Mouse (Mus musculus): Measurements from ENCODE around the gene Itga2. TPM values are rescaled to one million over a fixed set of nuclear protein-coding genes. Genes with fewer than 3 reads are reported as not detected.

Itga2 gene
- polyA plus RNA-seq, 1 experiment: 3.2 TPM

DNA sequence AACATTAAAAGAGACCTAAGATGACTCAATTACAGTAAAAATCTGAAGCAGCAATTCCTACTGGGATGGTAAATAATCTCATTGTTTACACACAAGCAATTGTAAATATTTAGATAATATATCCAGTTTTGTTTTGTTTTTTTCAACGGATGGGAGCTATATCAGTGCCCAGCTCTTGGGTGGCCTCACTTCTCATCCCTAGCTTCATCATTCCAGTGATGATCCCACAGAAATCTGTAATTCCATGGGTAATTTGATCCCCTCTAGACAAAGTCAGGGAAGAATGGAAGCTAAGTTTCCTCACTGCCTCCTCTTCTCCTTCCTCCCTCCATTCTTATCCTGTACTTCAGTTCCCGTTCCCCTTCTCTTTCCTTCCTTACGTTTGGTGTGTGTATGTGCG lies 74.4 kb downstream of the Itga2 start:
- TF ChIP-seq POLR2A (IDR thresholded peaks at IDR 0.05; ENCODE audit: borderline replicate concordance, control insufficient read depth, low read depth, low read length) (no peak), CTCF (IDR thresholded peaks at IDR 0.05; ENCODE audit: control insufficient read depth, insufficient read depth, low read length) (no peak)

DNA sequence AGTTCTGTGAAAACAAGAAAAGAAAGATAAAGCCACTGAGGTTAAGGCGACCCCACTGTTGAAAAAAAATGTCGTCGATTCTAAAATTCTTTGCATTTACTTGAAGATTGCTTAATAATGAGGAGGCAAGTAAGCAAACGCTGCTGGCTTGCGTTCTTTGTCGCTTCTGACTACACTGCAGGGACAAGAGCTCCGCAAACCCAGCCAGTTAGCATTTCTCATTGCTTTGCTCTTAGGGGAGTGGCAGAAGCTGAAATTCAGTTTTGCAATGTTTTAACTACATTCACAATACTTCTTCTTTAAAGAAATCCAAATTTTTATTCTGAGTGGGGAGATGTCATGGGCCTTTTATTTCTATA lies 75.7 kb downstream of the Itga2 start:
- H3K4me3 ChIP-seq (replicated peaks; ENCODE audit: control insufficient read depth, low read depth, low read length): no peak overlapping the region
- H3K4me1 ChIP-seq (ENCODE audit: control insufficient read depth, insufficient read depth, low read length): no peaks in the 10 kb centered on the region
- TF ChIP-seq CTCF (IDR thresholded peaks at IDR 0.05; ENCODE audit: control insufficient read depth, insufficient read depth, low read length) (no peak), POLR2A (IDR thresholded peaks at IDR 0.05; ENCODE audit: borderline replicate concordance, control insufficient read depth, low read depth, low read length) (no peak)
- H3K27ac ChIP-seq (ENCODE audit: control insufficient read depth, insufficient read depth, low read depth, low read length, poor library complexity): no peak overlapping the region
- 75% methylated on average over 7 of the region's 7 CpGs for WGBS

More for the DNA sequence above, 74.4 kb downstream of the Itga2 start:
- Histone ChIP-seq H3K4me3 (replicated peaks; ENCODE audit: control insufficient read depth, low read depth, low read length) (no peak overlapping the region), H3K27ac (ENCODE audit: control insufficient read depth, insufficient read depth, low read depth, low read length, poor library complexity) (no peak overlapping the region), H3K4me1 (ENCODE audit: control insufficient read depth, insufficient read depth, low read length) (no peaks in the 10 kb centered on the region)
- WGBS: 79% methylated on average over 4 of the region's 4 CpGs

GRCm38 (mm10) chr13:114855573-114856268 lies 76.2 kb downstream of the Itga2 start:
- Histone ChIP-seq H3K4me1 (ENCODE audit: control insufficient read depth, insufficient read depth, low read length) (no peaks in the 10 kb centered on the region), H3K4me3 (replicated peaks; ENCODE audit: control insufficient read depth, low read depth, low read length) (no peak overlapping the region), H3K27ac (ENCODE audit: control insufficient read depth, insufficient read depth, low read depth, low read length, poor library complexity) (no peak overlapping the region)
- TF ChIP-seq CTCF (IDR thresholded peaks at IDR 0.05; ENCODE audit: control insufficient read depth, insufficient read depth, low read length) (no peak), POLR2A (IDR thresholded peaks at IDR 0.05; ENCODE audit: borderline replicate concordance, control insufficient read depth, low read depth, low read length) (no peak)
- 84% methylated on average over 15 of the region's 15 CpGs for WGBS

DNA sequence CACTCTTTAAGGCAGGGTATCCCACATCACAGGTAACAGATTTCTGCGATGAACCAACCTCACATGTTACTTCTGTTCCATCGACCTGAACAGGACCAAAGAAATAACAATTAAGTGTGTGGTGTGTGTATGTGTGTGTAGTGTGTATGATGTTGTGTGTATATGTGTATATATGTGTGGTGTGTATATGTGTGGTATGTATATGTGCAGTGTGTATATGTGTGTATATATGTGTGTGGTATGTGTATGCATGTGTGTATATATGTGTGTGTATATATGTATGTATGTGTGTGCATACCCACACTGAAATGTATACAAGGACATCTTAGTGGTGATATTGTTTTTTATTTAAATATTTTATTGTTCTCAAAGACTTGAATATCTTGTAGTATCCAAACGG lies 77.5 kb downstream of the Itga2 start:
- WGBS: 85% methylated on average over 3 of the region's 3 CpGs
- no peak overlapping the region for H3K27ac ChIP-seq (ENCODE audit: control insufficient read depth, insufficient read depth, low read depth, low read length, poor library complexity)
- no peak overlapping the region for H3K4me3 ChIP-seq (replicated peaks; ENCODE audit: control insufficient read depth, low read depth, low read length)
- no peak for TF ChIP-seq CTCF (IDR thresholded peaks at IDR 0.05; ENCODE audit: control insufficient read depth, insufficient read depth, low read length)
- no peaks in the 10 kb centered on the region for H3K4me1 ChIP-seq (ENCODE audit: control insufficient read depth, insufficient read depth, low read length)

DNA sequence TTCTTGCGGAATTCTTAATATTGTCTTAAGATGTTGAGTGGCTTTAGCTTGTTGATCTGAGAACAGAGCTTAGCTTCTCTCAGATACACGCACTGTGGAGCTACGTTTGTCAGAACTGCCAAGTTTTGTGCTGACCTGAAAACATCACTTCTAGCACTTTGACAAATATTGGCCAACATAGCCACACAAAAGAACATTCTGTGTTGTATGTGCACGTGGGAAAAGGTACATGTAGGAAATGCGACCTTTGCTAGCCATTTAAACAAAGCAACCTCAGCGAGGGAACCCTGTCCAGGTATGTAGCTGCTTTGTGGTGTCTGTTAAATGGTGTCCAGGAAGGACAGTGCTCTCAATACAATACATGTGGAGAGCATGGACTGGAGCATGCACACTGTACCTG lies 77.9 kb downstream of the Itga2 start:
- Histone ChIP-seq H3K27ac (ENCODE audit: control insufficient read depth, insufficient read depth, low read depth, low read length, poor library complexity) (no peak overlapping the region), H3K4me1 (ENCODE audit: control insufficient read depth, insufficient read depth, low read length) (no peaks in the 10 kb centered on the region), H3K4me3 (replicated peaks; ENCODE audit: control insufficient read depth, low read depth, low read length) (no peak overlapping the region)
- TF ChIP-seq CTCF (IDR thresholded peaks at IDR 0.05; ENCODE audit: control insufficient read depth, insufficient read depth, low read length) (no peak), POLR2A (IDR thresholded peaks at IDR 0.05; ENCODE audit: borderline replicate concordance, control insufficient read depth, low read depth, low read length) (no peak)
- WGBS: 82% methylated on average over 6 of the region's 6 CpGs

DNA sequence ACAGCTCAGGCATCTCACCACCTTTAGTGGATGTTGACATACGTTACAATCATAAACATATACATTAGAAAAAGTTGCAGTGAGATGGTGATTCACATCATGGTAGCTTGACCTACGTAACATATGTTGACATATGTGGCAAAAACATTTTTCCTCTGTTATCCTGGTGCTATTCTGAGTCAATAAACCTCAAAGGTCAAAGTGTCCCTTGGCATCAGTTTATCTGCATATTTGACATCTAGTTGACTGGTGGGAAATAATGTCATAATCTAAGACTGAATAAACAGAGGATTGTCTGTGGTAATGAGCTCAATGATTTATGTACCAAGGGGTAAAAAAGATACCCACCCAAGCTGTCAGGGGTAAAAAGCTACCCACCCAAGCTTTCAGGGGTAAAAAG lies 78.7 kb downstream of the Itga2 start:
- 79% methylated on average over 2 of the region's 2 CpGs for WGBS
- no peak overlapping the region for H3K4me3 ChIP-seq (replicated peaks; ENCODE audit: control insufficient read depth, low read depth, low read length)
- H3K27ac ChIP-seq (ENCODE audit: control insufficient read depth, insufficient read depth, low read depth, low read length, poor library complexity): no peak overlapping the region
- H3K4me1 ChIP-seq (ENCODE audit: control insufficient read depth, insufficient read depth, low read length): no peaks in the 10 kb centered on the region
- TF ChIP-seq POLR2A (IDR thresholded peaks at IDR 0.05; ENCODE audit: borderline replicate concordance, control insufficient read depth, low read depth, low read length): no peak
- no peak for TF ChIP-seq CTCF (IDR thresholded peaks at IDR 0.05; ENCODE audit: control insufficient read depth, insufficient read depth, low read length)

DNA sequence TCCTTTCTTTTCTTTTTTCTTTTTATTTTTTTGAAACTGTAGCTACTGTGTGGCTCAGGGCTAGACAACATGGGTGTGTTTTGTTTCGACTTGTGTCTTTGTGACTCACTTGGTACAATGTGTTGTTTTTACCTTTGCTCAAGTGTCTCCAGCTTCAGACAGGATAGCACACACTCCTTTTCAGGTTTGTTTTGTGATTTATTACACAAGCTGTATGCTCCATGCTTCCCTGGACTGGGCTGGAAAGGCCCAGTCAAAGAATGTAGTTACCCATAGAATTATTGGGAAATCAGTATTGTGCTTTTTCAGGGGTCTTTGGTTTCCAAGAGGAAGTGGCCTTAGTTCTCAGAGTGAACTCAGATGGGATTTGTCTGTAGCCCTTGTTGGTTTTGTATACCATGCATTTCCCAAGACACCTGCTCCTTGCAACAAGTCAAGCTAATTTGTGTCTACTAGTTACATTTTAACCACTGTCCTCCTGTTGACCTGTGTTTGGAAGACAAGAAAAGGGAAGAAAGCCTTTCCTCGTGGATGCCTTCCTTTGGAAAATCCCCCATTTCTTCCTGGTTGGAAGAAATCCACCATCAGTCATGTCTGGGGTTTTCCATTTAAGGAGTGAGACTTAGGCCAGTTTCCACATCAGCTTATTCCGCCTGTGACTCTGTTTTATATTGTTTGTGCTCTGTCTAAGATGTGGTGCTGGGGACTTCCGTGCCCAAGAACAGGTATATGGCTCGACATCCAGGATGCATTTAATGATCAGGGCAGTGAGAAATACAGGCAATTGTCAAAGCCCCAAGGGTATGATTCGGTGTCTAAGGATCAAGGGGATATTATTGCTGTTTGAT lies 79.4 kb downstream of the Itga2 start:
- no peak for TF ChIP-seq POLR2A (IDR thresholded peaks at IDR 0.05; ENCODE audit: borderline replicate concordance, control insufficient read depth, low read depth, low read length)
- TF ChIP-seq CTCF (IDR thresholded peaks at IDR 0.05; ENCODE audit: control insufficient read depth, insufficient read depth, low read length): no peak
- Histone ChIP-seq H3K27ac (ENCODE audit: control insufficient read depth, insufficient read depth, low read depth, low read length, poor library complexity) (no peak overlapping the region), H3K4me3 (replicated peaks; ENCODE audit: control insufficient read depth, low read depth, low read length) (no peak overlapping the region), H3K4me1 (ENCODE audit: control insufficient read depth, insufficient read depth, low read length) (no peaks in the 10 kb centered on the region)
- WGBS: 66% methylated on average over 6 of the region's 6 CpGs

DNA sequence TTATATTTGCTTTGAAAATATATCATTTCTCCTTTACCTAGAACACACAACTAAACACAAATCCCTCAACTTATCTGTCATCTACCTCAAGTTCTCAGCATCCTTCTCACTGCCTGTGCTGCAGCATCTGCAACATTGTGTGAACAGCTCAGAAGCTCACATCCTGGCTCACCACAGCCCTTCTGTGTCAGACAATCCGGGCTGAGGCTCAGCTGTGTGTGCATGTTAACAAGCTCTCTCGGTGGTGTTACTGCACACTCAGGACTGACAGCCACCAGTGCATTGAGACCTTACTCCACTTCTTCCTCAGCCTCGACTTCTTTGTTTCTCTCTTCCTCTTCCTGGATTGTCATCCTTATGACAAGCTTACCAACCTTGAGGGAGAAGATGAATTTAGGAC lies 83.0 kb downstream of the Itga2 start:
- H3K4me3 ChIP-seq (replicated peaks; ENCODE audit: control insufficient read depth, low read depth, low read length): no peak overlapping the region
- WGBS: 50% methylated on average over 3 of the region's 3 CpGs
- TF ChIP-seq POLR2A (IDR thresholded peaks at IDR 0.05; ENCODE audit: borderline replicate concordance, control insufficient read depth, low read depth, low read length) (no peak), CTCF (IDR thresholded peaks at IDR 0.05; ENCODE audit: control insufficient read depth, insufficient read depth, low read length) (no peak)
- no peak overlapping the region for H3K27ac ChIP-seq (ENCODE audit: control insufficient read depth, insufficient read depth, low read depth, low read length, poor library complexity)
- no peaks in the 10 kb centered on the region; the same call in 1 of the 2 replicates for H3K4me1 ChIP-seq (ENCODE audit: control insufficient read depth, insufficient read depth, low read length)

Data from bone marrow, adult 2 months (tissue).